Mouse (Mus musculus): ENCODE results near the gene Pik3r5. TPM values are rescaled to one million over a fixed set of nuclear protein-coding genes. Genes with fewer than 3 reads are reported as not detected.

Gene Pik3r5
- total RNA-seq, 1 experiment, result 0.94 TPM

DNA sequence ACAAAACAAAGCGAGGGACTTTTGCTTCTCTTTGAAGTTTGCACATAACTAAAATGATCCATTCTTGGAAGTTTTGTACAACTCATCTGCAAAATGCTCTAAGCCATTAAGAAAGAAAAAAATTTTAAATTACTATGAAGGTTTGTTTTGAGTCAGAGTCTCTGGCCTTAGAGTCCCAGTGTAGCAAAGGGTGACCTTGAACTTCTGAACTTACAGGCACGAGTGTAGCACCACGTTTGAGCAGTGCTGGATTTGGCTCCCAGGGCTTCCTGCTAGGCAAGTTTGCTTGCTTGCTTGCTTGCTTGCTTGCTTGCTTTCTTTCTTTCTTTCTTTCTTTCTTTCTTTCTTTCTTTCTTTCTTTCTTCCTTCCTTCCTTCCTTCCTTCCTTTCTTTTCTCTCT lies 14.9 kb upstream of the Pik3r5 start:
- in situ Hi-C loops (cut with MboI; ENCODE audit: low sequenced_read_pairs in 2 of 2, unreplicated experiment in 2 of 2), result loop anchor here in 1 of 2 experiments (25.0 kb wide), 1 partner anchor 405 kb away; no protein-coding TSS in a partner anchor
- Histone ChIP-seq H3K36me3 (ENCODE audit: control insufficient read depth, insufficient read depth, low read length, poor library complexity, severe bottlenecking) (no peaks in the 10 kb centered on the region), H3K27ac (ENCODE audit: insufficient read depth, low read depth, low read length, poor library complexity, severe bottlenecking) (no peak overlapping the region), H3K4me1 (ENCODE audit: control insufficient read depth in 2 of 2, insufficient read depth in 2 of 2, low read length in 2 of 2, poor library complexity in 1 of 2) (no peaks in the 10 kb centered on the region), H3K9ac (ENCODE audit: insufficient read depth, low read depth, low read length, poor library complexity, severe bottlenecking) (no peak overlapping the region), H3K4me3 (ENCODE audit: insufficient read depth in 1 of 2, low read depth in 1 of 2, low read length in 2 of 2, poor library complexity in 1 of 2, severe bottlenecking in 1 of 2) (no peak overlapping the region), H3K9me3 (ENCODE audit: control insufficient read depth, insufficient read depth, low read depth, low read length) (no peaks in the 10 kb centered on the region)
- TF ChIP-seq ZC3H11A (IDR thresholded peaks at IDR 0.05; ENCODE audit: borderline replicate concordance, low read depth, low read length) (no peak), MAFK (IDR thresholded peaks at IDR 0.05; ENCODE audit: insufficient read depth, low read depth, low read length) (no peak), CHD2 (IDR thresholded peaks at IDR 0.05; ENCODE audit: low read depth, low read length) (no peak), ZNF384 (IDR thresholded peaks at IDR 0.05; ENCODE audit: low read depth, low read length) (no peak), HCFC1 (IDR thresholded peaks at IDR 0.05; ENCODE audit: borderline replicate concordance, insufficient read depth, low read length) (no peak)
- no peak for DNase-seq (ENCODE audit: low read depth, low spot score)

DNA sequence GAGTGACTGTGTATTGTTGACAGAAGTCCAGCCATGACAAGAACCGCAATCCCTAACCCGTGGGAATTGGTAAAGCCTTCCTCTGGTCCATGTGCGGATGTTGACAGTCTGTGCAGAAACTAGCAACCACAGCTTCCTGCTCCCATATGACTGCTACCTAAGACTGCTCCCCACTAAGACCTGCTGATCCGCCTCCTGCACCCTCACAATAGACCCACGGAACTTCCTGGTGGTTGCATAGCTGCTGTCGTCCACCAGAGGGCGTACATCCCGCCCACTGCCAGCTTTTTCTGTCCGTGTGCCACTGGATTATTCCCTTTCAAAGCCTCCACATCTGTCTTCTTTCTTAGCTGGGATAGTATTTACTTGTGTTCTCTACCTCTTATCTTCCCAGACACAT lies 14.1 kb upstream of the Pik3r5 start:
- H3K9me3 ChIP-seq (ENCODE audit: control insufficient read depth, insufficient read depth, low read depth, low read length), result no peaks in the 10 kb centered on the region
- in situ Hi-C loops (cut with MboI; ENCODE audit: low sequenced_read_pairs in 2 of 2, unreplicated experiment in 2 of 2), result loop anchor here in 1 of 2 experiments (25.0 kb wide), 1 partner anchor 406 kb away; no protein-coding TSS in a partner anchor
- DNase-seq (ENCODE audit: low read depth, low spot score), result peak; percentile 47
- no peak for TF ChIP-seq ZC3H11A (IDR thresholded peaks at IDR 0.05; ENCODE audit: borderline replicate concordance, low read depth, low read length)
- no peak for TF ChIP-seq CHD2 (IDR thresholded peaks at IDR 0.05; ENCODE audit: low read depth, low read length)
- TF ChIP-seq MAFK (IDR thresholded peaks at IDR 0.05; ENCODE audit: insufficient read depth, low read depth, low read length), result no peak
- no peak for TF ChIP-seq HCFC1 (IDR thresholded peaks at IDR 0.05; ENCODE audit: borderline replicate concordance, insufficient read depth, low read length)
- no peak for TF ChIP-seq ZNF384 (IDR thresholded peaks at IDR 0.05; ENCODE audit: low read depth, low read length)
- no peak overlapping the region for H3K27ac ChIP-seq (ENCODE audit: insufficient read depth, low read depth, low read length, poor library complexity, severe bottlenecking)
- H3K9ac ChIP-seq (ENCODE audit: insufficient read depth, low read depth, low read length, poor library complexity, severe bottlenecking), result no peak overlapping the region
- H3K4me3 ChIP-seq (ENCODE audit: insufficient read depth in 1 of 2, low read depth in 1 of 2, low read length in 2 of 2, poor library complexity in 1 of 2, severe bottlenecking in 1 of 2), result no peak overlapping the region
- H3K36me3 ChIP-seq (ENCODE audit: control insufficient read depth, insufficient read depth, low read length, poor library complexity, severe bottlenecking), result no peaks in the 10 kb centered on the region
- H3K4me1 ChIP-seq (ENCODE audit: control insufficient read depth in 2 of 2, insufficient read depth in 2 of 2, low read length in 2 of 2, poor library complexity in 1 of 2), result no peaks in the 10 kb centered on the region

DNA sequence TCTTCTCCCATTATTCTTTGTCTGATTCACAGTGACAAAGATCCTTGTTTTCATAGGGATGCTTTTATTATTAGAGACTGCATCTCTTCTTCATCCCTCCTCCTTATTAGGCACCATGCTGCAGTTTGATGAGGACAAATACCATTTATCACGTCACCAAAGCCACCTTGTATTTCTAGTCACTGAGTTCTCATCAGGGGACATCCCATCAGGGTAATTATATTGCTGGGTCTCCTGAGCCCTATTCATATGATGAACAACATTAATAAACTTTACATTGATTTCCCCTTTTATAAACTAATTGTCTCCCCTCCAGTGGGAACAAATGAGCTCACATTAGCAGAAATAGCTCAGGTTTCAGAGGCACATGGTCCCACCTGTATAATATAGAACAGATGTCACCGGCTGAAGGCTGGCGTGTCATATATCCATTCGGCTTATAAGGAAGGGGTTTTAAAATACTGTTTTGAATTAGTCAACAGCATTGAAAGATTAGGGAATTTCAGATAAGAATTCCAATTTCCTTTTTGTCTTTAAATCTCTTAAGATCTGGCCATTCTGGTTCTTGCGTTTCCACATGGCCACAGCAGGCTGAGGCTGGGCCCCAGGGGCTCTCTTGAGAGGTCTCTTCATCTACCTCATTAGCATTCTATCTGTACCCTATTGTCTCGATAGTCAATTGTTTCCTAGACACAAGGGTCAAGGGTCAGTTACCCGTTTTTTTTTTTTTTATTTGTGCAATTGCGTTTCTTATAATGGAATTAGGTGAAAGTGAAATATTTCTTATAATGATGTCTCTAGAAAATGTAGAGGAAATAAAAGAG lies 6.2 kb upstream of the Pik3r5 start:
- no peak for DNase-seq (ENCODE audit: low read depth, low spot score)
- no peak overlapping the region for H3K4me3 ChIP-seq (ENCODE audit: insufficient read depth in 1 of 2, low read depth in 1 of 2, low read length in 2 of 2, poor library complexity in 1 of 2, severe bottlenecking in 1 of 2)
- H3K27ac ChIP-seq (ENCODE audit: insufficient read depth, low read depth, low read length, poor library complexity, severe bottlenecking), result no peak overlapping the region
- in situ Hi-C loops (cut with MboI; ENCODE audit: low sequenced_read_pairs in 2 of 2, unreplicated experiment in 2 of 2), result no loop called here
- no peaks in the 10 kb centered on the region for H3K9me3 ChIP-seq (ENCODE audit: control insufficient read depth, insufficient read depth, low read depth, low read length)
- no peak overlapping the region for H3K9ac ChIP-seq (ENCODE audit: insufficient read depth, low read depth, low read length, poor library complexity, severe bottlenecking)
- no peaks in the 10 kb centered on the region for H3K36me3 ChIP-seq (ENCODE audit: control insufficient read depth, insufficient read depth, low read length, poor library complexity, severe bottlenecking)
- no peaks in the 10 kb centered on the region for H3K4me1 ChIP-seq (ENCODE audit: control insufficient read depth in 2 of 2, insufficient read depth in 2 of 2, low read length in 2 of 2, poor library complexity in 1 of 2)
- TF ChIP-seq ZNF384 (IDR thresholded peaks at IDR 0.05; ENCODE audit: low read depth, low read length) (0 out of 2 replicates have a peak, but pooled peaks have one; percentile 37), ZC3H11A (IDR thresholded peaks at IDR 0.05; ENCODE audit: borderline replicate concordance, low read depth, low read length) (no peak)

DNA sequence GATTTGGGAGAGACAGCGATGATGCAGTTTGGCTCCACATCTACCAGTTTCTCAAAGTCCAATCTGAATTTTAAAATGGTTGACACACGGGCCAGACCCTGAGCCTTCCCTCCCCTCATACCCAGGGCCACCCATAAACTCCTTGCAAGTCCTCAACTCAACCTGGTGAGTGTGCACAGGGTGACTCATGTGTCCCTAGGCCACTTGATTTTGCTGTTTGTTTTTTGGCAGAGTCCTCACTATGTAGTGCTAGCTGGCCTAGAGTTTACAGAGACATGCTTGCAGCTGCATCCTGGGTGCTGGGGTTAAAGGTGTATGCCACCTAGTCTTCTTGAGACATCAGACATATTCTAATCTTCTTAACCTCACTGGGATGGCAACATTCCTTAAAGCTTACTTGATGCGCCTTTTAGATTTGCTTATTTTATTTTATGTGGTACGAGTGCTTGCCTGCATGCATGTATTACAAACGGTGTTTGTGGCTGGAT lies 4.8 kb upstream of the Pik3r5 start:
- peaks cover 0 to 2% of the 10 kb centered on the region in 2 experiments; a peak in 1 of 4 replicates for H3K4me1 ChIP-seq (ENCODE audit: control insufficient read depth in 2 of 2, insufficient read depth in 2 of 2, low read length in 2 of 2, poor library complexity in 1 of 2)
- no peak for DNase-seq (ENCODE audit: low read depth, low spot score)
- H3K36me3 ChIP-seq (ENCODE audit: control insufficient read depth, insufficient read depth, low read length, poor library complexity, severe bottlenecking), result no peaks in the 10 kb centered on the region
- no peak overlapping the region for H3K9ac ChIP-seq (ENCODE audit: insufficient read depth, low read depth, low read length, poor library complexity, severe bottlenecking)
- TF ChIP-seq ZNF384 (IDR thresholded peaks at IDR 0.05; ENCODE audit: low read depth, low read length), result no peak
- no peak for TF ChIP-seq MAFK (IDR thresholded peaks at IDR 0.05; ENCODE audit: insufficient read depth, low read depth, low read length)
- TF ChIP-seq CHD2 (IDR thresholded peaks at IDR 0.05; ENCODE audit: low read depth, low read length), result no peak
- no peak for TF ChIP-seq ZC3H11A (IDR thresholded peaks at IDR 0.05; ENCODE audit: borderline replicate concordance, low read depth, low read length)
- no peak for TF ChIP-seq HCFC1 (IDR thresholded peaks at IDR 0.05; ENCODE audit: borderline replicate concordance, insufficient read depth, low read length)
- no peaks in the 10 kb centered on the region for H3K9me3 ChIP-seq (ENCODE audit: control insufficient read depth, insufficient read depth, low read depth, low read length)
- H3K27ac ChIP-seq (ENCODE audit: insufficient read depth, low read depth, low read length, poor library complexity, severe bottlenecking), result no peak overlapping the region
- no peak overlapping the region for H3K4me3 ChIP-seq (ENCODE audit: insufficient read depth in 1 of 2, low read depth in 1 of 2, low read length in 2 of 2, poor library complexity in 1 of 2, severe bottlenecking in 1 of 2)
- in situ Hi-C loops (cut with MboI; ENCODE audit: low sequenced_read_pairs in 2 of 2, unreplicated experiment in 2 of 2), result no loop called here
